Mouse (Mus musculus) CH12.LX (cell line): ENCODE data around the gene Fabp2. TPM values are rescaled to one million over a fixed set of nuclear protein-coding genes. Genes with fewer than 3 reads are reported as not detected.
A peak's percentile ranks its signal among the peaks of the same experiment; 100 is the strongest.

Experiments used
- DNase-seq: peaks from one replicate; pipeline ENCODE4 v3.0.0-alpha.2; 2013; ENCODE audit errors: extremely low read depth
- H3K27ac ChIP-seq: 2 replicates; pipeline ENCODE4 v1.5.1; 2012; ENCODE audit warnings: low read depth, mild to moderate bottlenecking, control low read depth, moderate library complexity; ENCODE audit not compliant: insufficient read depth
- H3K27me3 ChIP-seq: replicated peaks from 2 replicates; pipeline ENCODE3; 2012; ENCODE audit warnings: inconsistent platforms
- H3K36me3 ChIP-seq, 2 experiments: replicated peaks in 1 of 2; 2 replicates each; pipeline versions ENCODE3 to v1.6.1; 2012; ENCODE audit warnings: inconsistent platforms in 1 of 2, low read length in 1 of 2, mild to moderate bottlenecking in 1 of 2, mixed read lengths in 1 of 2, moderate library complexity in 1 of 2; ENCODE audit not compliant: control insufficient read depth in 1 of 2, insufficient read depth in 1 of 2
- H3K4me1 ChIP-seq, 2 experiments: 2 replicates each; pipeline ENCODE4 v1.6.1; 2012; ENCODE audit warnings: inconsistent platforms in 1 of 2, moderate library complexity in 1 of 2; ENCODE audit not compliant: insufficient read depth in 2 of 2, control insufficient read depth in 1 of 2
- H3K4me2 ChIP-seq: 2 replicates; pipeline ENCODE4 v1.6.1; 2012; ENCODE audit warnings: low read depth, mild to moderate bottlenecking, control low read depth; ENCODE audit not compliant: poor library complexity, insufficient read depth, severe bottlenecking
- H3K4me3 ChIP-seq, 3 experiments: fragments of 150-350 bp in 1 of 3; sonication (generic) in 1 of 3; replicated peaks in 1 of 3; 2 replicates each; pipeline versions ENCODE3 to v1.5.1; 2011 to 2012; ENCODE audit warnings: low read depth in 2 of 3, low read length in 2 of 3, mild to moderate bottlenecking in 2 of 3, moderate library complexity in 2 of 3, control low read depth in 1 of 3, improper control_type of control experiment in 1 of 3, inconsistent platforms in 1 of 3, mixed read lengths in 1 of 3; ENCODE audit not compliant: poor library complexity in 1 of 3
- H3K79me2 ChIP-seq: replicated peaks from 2 replicates; pipeline ENCODE4 v1.6.1; 2012; ENCODE audit warnings: mild to moderate bottlenecking, moderate library complexity; ENCODE audit not compliant: control insufficient read depth, poor library complexity, insufficient read depth, severe bottlenecking; ENCODE audit errors: extremely low read depth
- H3K9ac ChIP-seq: 2 replicates; pipeline ENCODE4 v1.6.1; 2012; ENCODE audit warnings: low read depth, mild to moderate bottlenecking, control low read depth, moderate library complexity; ENCODE audit not compliant: insufficient read depth
- H3K9me3 ChIP-seq: replicated peaks from 2 replicates; pipeline ENCODE3; 2012; ENCODE audit warnings: low read length, inconsistent platforms, mixed read lengths
- CHD1 ChIP-seq: IDR thresholded peaks from 2 replicates; pipeline ENCODE4 v1.6.1; 2012; ENCODE audit warnings: low read depth, low read length, improper control_type of control experiment, inconsistent platforms
- CTCF ChIP-seq, 2 experiments: IDR thresholded peaks in 1 of 2; conservative IDR thresholded peaks in 1 of 2; 2 replicates each; pipeline ENCODE4 v1.5.1; 2011 to 2012; ENCODE audit warnings: low read depth in 2 of 2, low read length in 2 of 2, improper control_type of control experiment in 1 of 2, inconsistent platforms in 1 of 2, mild to moderate bottlenecking in 1 of 2, moderate library complexity in 1 of 2
- GABPA ChIP-seq: IDR thresholded peaks from 2 replicates; pipeline ENCODE4 v1.6.1; 2012; ENCODE audit warnings: low read depth, low read length, improper control_type of control experiment, inconsistent platforms; ENCODE audit not compliant: insufficient replicate concordance
- HCFC1 ChIP-seq: IDR thresholded peaks from 2 replicates; pipeline ENCODE4 v1.6.1; 2012; ENCODE audit warnings: low read depth, mild to moderate bottlenecking, inconsistent platforms, low read length, improper control_type of control experiment
- IRF4 ChIP-seq: IDR thresholded peaks from 2 replicates; pipeline ENCODE4 v1.6.1; 2014; ENCODE audit warnings: low read depth, mild to moderate bottlenecking, inconsistent platforms, low read length, improper control_type of control experiment
- JUN ChIP-seq: IDR thresholded peaks from 2 replicates; pipeline ENCODE4 v1.6.1; 2011; ENCODE audit warnings: low read depth, mild to moderate bottlenecking, low read length, improper control_type of control experiment, moderate library complexity; ENCODE audit not compliant: insufficient read depth
- KAT2A ChIP-seq: IDR thresholded peaks from 2 replicates; pipeline ENCODE4 v1.6.1; 2012; ENCODE audit warnings: low read length, improper control_type of control experiment, inconsistent platforms; ENCODE audit not compliant: insufficient replicate concordance
- MAFK ChIP-seq: IDR thresholded peaks from 2 replicates; pipeline ENCODE4 v1.6.1; 2011; ENCODE audit warnings: low read length, improper control_type of control experiment; ENCODE audit not compliant: insufficient replicate concordance
- MAX ChIP-seq: IDR thresholded peaks from 2 replicates; pipeline ENCODE4 v1.6.1; 2011; ENCODE audit warnings: low read length, improper control_type of control experiment
- MAZ ChIP-seq: IDR thresholded peaks from 2 replicates; pipeline ENCODE4 v1.6.1; 2012; ENCODE audit warnings: low read depth, mild to moderate bottlenecking, inconsistent platforms, low read length, improper control_type of control experiment, moderate library complexity
- MEF2A ChIP-seq: IDR thresholded peaks from 2 replicates; pipeline ENCODE4 v1.6.1; 2014; ENCODE audit warnings: low read depth, mild to moderate bottlenecking, inconsistent platforms, low read length, improper control_type of control experiment, borderline replicate concordance
- MXI1 ChIP-seq: IDR thresholded peaks from 2 replicates; pipeline ENCODE4 v1.6.1; 2011; ENCODE audit warnings: mild to moderate bottlenecking, low read depth, low read length, improper control_type of control experiment
- MYC ChIP-seq: IDR thresholded peaks from 2 replicates; pipeline ENCODE4 v1.6.1; 2011; ENCODE audit warnings: low read depth, mild to moderate bottlenecking, improper control_type of control experiment, low read length
- POLR2AphosphoS2 ChIP-seq: IDR thresholded peaks from 2 replicates; pipeline ENCODE4 v1.6.1; 2011; ENCODE audit warnings: low read depth, low read length, improper control_type of control experiment
- SMC3 ChIP-seq: IDR thresholded peaks from 2 replicates; pipeline ENCODE4 v1.6.1; 2011; ENCODE audit warnings: low read depth, low read length, improper control_type of control experiment
- USF1 ChIP-seq: IDR thresholded peaks from 2 replicates; pipeline ENCODE4 v1.6.1; 2014; ENCODE audit warnings: low read depth, mild to moderate bottlenecking, inconsistent platforms, low read length, improper control_type of control experiment
- ZKSCAN1 ChIP-seq: IDR thresholded peaks from 2 replicates; pipeline ENCODE4 v1.6.1; 2012; ENCODE audit warnings: low read depth, inconsistent platforms, low read length, improper control_type of control experiment, borderline replicate concordance
- ZMIZ1 ChIP-seq: IDR thresholded peaks from 2 replicates; pipeline ENCODE4 v1.6.1; 2012; ENCODE audit warnings: low read depth, mild to moderate bottlenecking, inconsistent platforms, low read length, improper control_type of control experiment
- ZNF384 ChIP-seq: IDR thresholded peaks from 2 replicates; pipeline ENCODE4 v1.6.1; 2012; ENCODE audit warnings: low read depth, low read length, improper control_type of control experiment, inconsistent platforms
- dilution Hi-C: fragments of 300-500 bp; cut with MboI; formaldehyde crosslinking; loops from 2 replicates; pipeline ENCODE4 v1.14.3; 2020; ENCODE audit warnings: low sequenced_read_pairs; ENCODE audit not compliant: extremely low pct_unique_long_range_greater_than_20kb, extremely low pct_ligation_motif_present
- in situ Hi-C: fragments of 300-500 bp; cut with MboI; formaldehyde crosslinking; loops from 3 replicates; pipeline ENCODE4 v1.14.3; 2019; ENCODE audit warnings: low sequenced_read_pairs, low pct_ligation_motif_present, low pct_unique_long_range_greater_than_20kb, mixed read lengths
- polyA plus RNA-seq: library from polyadenylated mRNA; unstranded; fragments of >175 nt; gene quantifications from 2 replicates; pipeline ENCODE4 v1.2.1, GENCODE M21; 2012; ENCODE audit warnings: low read depth; ENCODE audit not compliant: insufficient read length
- total RNA-seq, 2 experiments: library from RNA; depleted of rRNA; stranded (reverse); fragments of 300-350 nt in 1 of 2; fragments of >200 nt in 1 of 2; gene quantifications; 2 replicates each; pipeline ENCODE4 v1.2.3; 2012 to 2014

Fabp2 gene
- total and polyA plus RNA-seq, 3 experiments, result not detected

GRCm38 (mm10) chr3:122915493-122915892, 20.6 kb downstream of the Fabp2 start:
- Histone ChIP-seq H3K27me3 (no peaks in the 10 kb centered on the region), H3K27ac (no peak overlapping the region), H3K4me2 (no peak overlapping the region), H3K79me2 (no peaks in the 10 kb centered on the region), H3K9me3 (no peaks in the 10 kb centered on the region), H3K9ac (no peak overlapping the region), H3K4me3 (no peak overlapping the region), H3K36me3 (no peaks in the 10 kb centered on the region), H3K4me1 (peaks cover 0 to 17% of the 10 kb centered on the region in 2 experiments; a peak in 2 of 4 replicates)
- in situ Hi-C loops (loop anchor here (25.0 kb wide), 2 partner anchors 278 to 628 kb away; partner anchors contain the start of gene Bcar3), dilution Hi-C loops (no loop called here)
- TF ChIP-seq CTCF (conservative IDR thresholded peaks at IDR 0.05 in 1 of 2, IDR thresholded peaks at IDR 0.05 in 1 of 2; ENCODE audit: low read depth in 2 of 2, low read length in 2 of 2), result no peak
- TF ChIP-seq ZMIZ1, result no peak
- TF ChIP-seq GABPA, result no peak
- TF ChIP-seq ZKSCAN1, result no peak
- TF ChIP-seq USF1, result no peak
- TF ChIP-seq HCFC1, result no peak
- TF ChIP-seq JUN, result no peak
- no peak for TF ChIP-seq MEF2A
- TF ChIP-seq CHD1, result no peak
- DNase-seq, result no peak

- in situ Hi-C loops, result loop anchor here (25.0 kb wide), 2 partner anchors 279 to 629 kb away; partner anchors contain the start of gene Bcar3
- Histone ChIP-seq H3K9me3 (no peaks in the 10 kb centered on the region), H3K9ac (no peak overlapping the region), H3K27ac (no peak overlapping the region), H3K4me3 (no peak overlapping the region), H3K36me3 (no peaks in the 10 kb centered on the region), H3K79me2 (no peaks in the 10 kb centered on the region), H3K27me3 (no peaks in the 10 kb centered on the region), H3K4me2 (no peak overlapping the region), H3K4me1 (peaks cover 2 to 24% of the 10 kb centered on the region in 2 experiments)
- TF ChIP-seq KAT2A (no peak), MYC (no peak), POLR2AphosphoS2 (no peak), MAX (no peak)
- DNase-seq, result no peak
- dilution Hi-C loops, result no loop called here
Observed at GRCm38 (mm10) chr3:122916191-122916680, 21.4 kb downstream of the Fabp2 start.

- H3K79me2 ChIP-seq, result no peaks in the 10 kb centered on the region
- H3K36me3 ChIP-seq, result no peaks in the 10 kb centered on the region
- no peaks in the 10 kb centered on the region for H3K27me3 ChIP-seq
- no peak for TF ChIP-seq IRF4
- TF ChIP-seq SMC3, result no peak
- TF ChIP-seq MAZ, result no peak
- no peak for TF ChIP-seq MXI1
- no peak for TF ChIP-seq MAFK
- peak; percentile 76 for TF ChIP-seq ZNF384
- H3K4me2 ChIP-seq, result no peak overlapping the region
- no peak overlapping the region for H3K4me3 ChIP-seq
- in situ Hi-C loops (loop anchor here (25.0 kb wide), 2 partner anchors 281 to 631 kb away; partner anchors contain the start of gene Bcar3), dilution Hi-C loops (no loop called here)
- H3K9me3 ChIP-seq, result no peaks in the 10 kb centered on the region
- no peak overlapping the region for H3K27ac ChIP-seq
- peaks cover 4 to 26% of the 10 kb centered on the region in 2 experiments for H3K4me1 ChIP-seq
- no peak overlapping the region for H3K9ac ChIP-seq
- no peak for DNase-seq
Observed at GRCm38 (mm10) chr3:122918672-122919071, 23.8 kb downstream of the Fabp2 start.
